Mouse (Mus musculus) thymus, adult 2 months (tissue): ENCODE data around the gene Ddah1. TPM values are rescaled to one million over a fixed set of nuclear protein-coding genes. Genes with fewer than 3 reads are reported as not detected.

Experiments
- DNase-seq: peaks from one replicate; pipeline ENCODE4 v3.0.0; 2021
- H3K27ac ChIP-seq: fragments of 200-500 bp; 2 replicates; pipeline ENCODE4 v1.5.1; 2012; ENCODE audit warnings: low read length, control low read depth; ENCODE audit not compliant: control insufficient read depth, insufficient read depth
- H3K27me3 ChIP-seq: fragments of 200-500 bp; 2 replicates; pipeline ENCODE4 v1.6.1; 2012; ENCODE audit warnings: mild to moderate bottlenecking, low read length, moderate library complexity, mixed read lengths; ENCODE audit not compliant: control insufficient read depth, insufficient read depth
- H3K36me3 ChIP-seq: fragments of 200-500 bp; 2 replicates; pipeline ENCODE4 v1.6.1; 2012; ENCODE audit warnings: mild to moderate bottlenecking, low read length, moderate library complexity; ENCODE audit not compliant: control insufficient read depth, insufficient read depth
- H3K4me1 ChIP-seq: fragments of 200-500 bp; replicated peaks from 2 replicates; pipeline ENCODE4 v1.6.1; 2012; ENCODE audit warnings: low read length; ENCODE audit not compliant: control insufficient read depth, insufficient read depth
- H3K4me3 ChIP-seq: fragments of 200-500 bp; 2 replicates; pipeline ENCODE4 v1.5.1; 2012; ENCODE audit warnings: mild to moderate bottlenecking, low read length, control low read depth, moderate library complexity; ENCODE audit not compliant: control insufficient read depth, insufficient read depth
- CTCF ChIP-seq: fragments of 200-500 bp; IDR thresholded peaks from 2 replicates; pipeline ENCODE4 v1.5.1; 2012; ENCODE audit warnings: mild to moderate bottlenecking, control low read depth, low read length, moderate library complexity, borderline replicate concordance; ENCODE audit not compliant: control insufficient read depth, poor library complexity, insufficient read depth; ENCODE audit errors: extremely low read depth
- POLR2A ChIP-seq: fragments of 200-500 bp; IDR thresholded peaks from 2 replicates; pipeline ENCODE4 v1.6.1; 2012; ENCODE audit warnings: mild to moderate bottlenecking, low read length, control low read depth, moderate library complexity; ENCODE audit not compliant: control insufficient read depth, poor library complexity, insufficient read depth; ENCODE audit errors: extremely low read depth
- WGBS: fragments of 180-500 bp; shearing (Covaris S2); methylation state at CpG from one replicate; pipeline ENCODE4 v1.1.7; 2018; 5-methylcytosine and 5-hydroxymethylcytosine counted together
- polyA plus RNA-seq: library from polyadenylated mRNA; depleted of rRNA; stranded (reverse); fragments of >200 nt; gene quantifications from 2 replicates; pipeline ENCODE4 v1.2.3, GENCODE M21; 2012

The Ddah1 gene
- polyA plus RNA-seq, 1 experiment: 2.9 TPM

- Histone ChIP-seq H3K4me1 (no peaks in the 10 kb centered on the region), H3K4me3 (no peak overlapping the region), H3K27ac (no peak overlapping the region), H3K36me3 (no peaks in the 10 kb centered on the region), H3K27me3 (no peaks in the 10 kb centered on the region)
- TF ChIP-seq POLR2A (no peak), CTCF (no peak)
- 94% methylated on average over 15 of the region's 15 CpGs for WGBS
- DNase-seq: no peak
These were observed 123.8 kb downstream of the Ddah1 start for GRCm38 (mm10) chr3:145882076-145882874.

GRCm38 (mm10) chr3:145883233-145883632 lies 124.8 kb downstream of the Ddah1 start:
- Histone ChIP-seq H3K36me3 (no peaks in the 10 kb centered on the region), H3K4me3 (no peak overlapping the region)
- 50% methylated on average over 2 of the region's 2 CpGs for WGBS

DNA sequence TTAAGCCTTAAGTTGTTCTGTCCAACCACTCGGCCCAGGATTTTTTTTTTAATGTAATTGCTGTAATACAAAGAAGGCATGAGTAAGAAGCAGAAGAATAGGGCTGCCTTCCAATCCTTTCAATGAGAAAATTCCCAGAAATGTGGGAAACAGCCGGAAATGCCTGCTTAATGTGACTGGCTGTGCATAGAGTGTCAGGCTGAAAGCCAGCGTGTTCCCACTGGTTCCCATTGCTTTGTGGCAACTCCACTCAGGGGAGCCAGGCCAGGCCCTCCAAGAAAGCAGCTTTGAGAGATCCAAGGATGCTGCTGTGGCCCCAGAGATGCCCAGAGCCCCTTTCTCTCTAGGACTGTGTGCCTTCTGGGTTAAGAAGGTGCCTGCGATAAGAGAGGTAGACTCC lies 126.9 kb downstream of the Ddah1 start:
- Histone ChIP-seq H3K4me1 (no peaks in the 10 kb centered on the region), H3K27me3 (no peaks in the 10 kb centered on the region), H3K27ac (no peak overlapping the region), H3K4me3 (no peak overlapping the region), H3K36me3 (no peaks in the 10 kb centered on the region)
- WGBS: 88% methylated on average over 4 of the region's 4 CpGs
- TF ChIP-seq POLR2A (no peak), CTCF (no peak)
- no peak for DNase-seq

More at GRCm38 (mm10) chr3:145883233-145883632, 124.8 kb downstream of the Ddah1 start:
- no peaks in the 10 kb centered on the region for H3K4me1 ChIP-seq
- H3K27ac ChIP-seq: no peak overlapping the region
- TF ChIP-seq POLR2A (no peak), CTCF (no peak)
- no peak for DNase-seq
- no peaks in the 10 kb centered on the region for H3K27me3 ChIP-seq

- H3K27ac ChIP-seq: no peak overlapping the region
- 81% methylated on average over 5 of the region's 5 CpGs for WGBS
- no peaks in the 10 kb centered on the region for H3K36me3 ChIP-seq
- no peak for DNase-seq
- H3K4me3 ChIP-seq: no peak overlapping the region
- H3K27me3 ChIP-seq: no peaks in the 10 kb centered on the region
- H3K4me1 ChIP-seq: no peaks in the 10 kb centered on the region
- TF ChIP-seq POLR2A (no peak), CTCF (no peak)
These were observed 127.5 kb downstream of the Ddah1 start for GRCm38 (mm10) chr3:145885851-145886464.

GRCm38 (mm10) chr3:145887430-145887971 lies 129.0 kb downstream of the Ddah1 start:
- no peaks in the 10 kb centered on the region for H3K36me3 ChIP-seq
- no peaks in the 10 kb centered on the region for H3K4me1 ChIP-seq
- TF ChIP-seq POLR2A (no peak), CTCF (no peak)
- H3K4me3 ChIP-seq: no peak overlapping the region
- no peaks in the 10 kb centered on the region for H3K27me3 ChIP-seq
- no peak for DNase-seq
- no peak overlapping the region for H3K27ac ChIP-seq
- 10% methylated on average over 6 of the region's 6 CpGs for WGBS

DNA sequence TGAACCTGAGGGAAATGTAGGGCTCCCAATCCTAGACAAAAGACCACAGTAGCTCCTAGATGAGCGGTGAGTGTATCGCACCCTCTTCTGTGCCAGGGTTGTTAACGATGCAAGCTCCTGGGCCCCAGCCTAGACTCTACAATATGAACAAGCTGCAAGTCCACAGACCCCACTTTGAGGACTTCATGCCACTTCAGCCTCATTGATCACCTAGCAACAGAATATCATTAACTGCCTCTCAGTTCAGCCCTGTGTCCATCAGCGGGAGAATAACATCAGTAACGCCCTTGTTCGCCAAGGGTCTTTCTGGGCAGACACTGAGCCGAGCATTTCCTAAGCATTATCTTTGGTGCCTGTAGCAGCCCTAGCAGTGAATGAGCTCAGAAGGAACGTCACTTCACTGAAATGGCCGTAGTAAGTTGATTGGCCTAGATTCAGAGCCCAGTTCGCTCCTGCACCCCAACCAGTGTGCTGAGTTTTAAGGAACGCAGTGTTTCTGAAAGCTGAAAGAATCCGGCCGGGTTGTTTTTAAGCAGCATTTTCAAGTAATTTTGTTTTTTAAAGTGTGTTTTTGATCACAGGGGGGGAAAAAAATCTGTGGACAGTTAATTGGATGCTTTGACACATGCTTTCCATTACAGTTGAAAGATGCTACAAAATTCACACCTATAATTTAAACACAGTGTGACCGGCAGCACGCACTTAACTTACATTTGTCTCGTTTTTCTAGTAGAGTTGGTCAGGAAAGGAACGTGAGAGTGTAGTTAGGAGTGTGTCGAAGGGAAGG lies 132.1 kb downstream of the Ddah1 start:
- Histone ChIP-seq H3K27ac (no peak overlapping the region), H3K4me3 (no peak overlapping the region), H3K36me3 (no peaks in the 10 kb centered on the region), H3K4me1 (no peaks in the 10 kb centered on the region), H3K27me3 (no peaks in the 10 kb centered on the region)
- DNase-seq: no peak
- TF ChIP-seq CTCF (no peak), POLR2A (no peak)
- 96% methylated on average over 18 of the region's 18 CpGs for WGBS
